Mouse (Mus musculus) right cerebral cortex, postnatal 14 days (tissue): ENCODE measurements around the gene Dut.
A peak's percentile ranks its signal among the peaks of the same experiment; 100 is the strongest.

Source experiments
- DNase-seq: peaks from one replicate; pipeline ENCODE4 v3.0.0; 2022

Gene Dut

GRCm38 (mm10) chr2:125305671-125306070, 58.7 kb downstream of the Dut start:
- DNase-seq, result peak; percentile 17
